Mouse (Mus musculus) urinary bladder, postnatal 10 days (tissue): ENCODE data around the gene Nop9.

Experiments
- DNase-seq: peaks from one replicate; pipeline ENCODE4 v3.0.0; 2022; ENCODE audit warnings: low spot score

Nop9 gene

GRCm38 (mm10) chr14:55769087-55769703 lies 23.7 kb downstream of the Nop9 start:
- DNase-seq = no peak

DNA sequence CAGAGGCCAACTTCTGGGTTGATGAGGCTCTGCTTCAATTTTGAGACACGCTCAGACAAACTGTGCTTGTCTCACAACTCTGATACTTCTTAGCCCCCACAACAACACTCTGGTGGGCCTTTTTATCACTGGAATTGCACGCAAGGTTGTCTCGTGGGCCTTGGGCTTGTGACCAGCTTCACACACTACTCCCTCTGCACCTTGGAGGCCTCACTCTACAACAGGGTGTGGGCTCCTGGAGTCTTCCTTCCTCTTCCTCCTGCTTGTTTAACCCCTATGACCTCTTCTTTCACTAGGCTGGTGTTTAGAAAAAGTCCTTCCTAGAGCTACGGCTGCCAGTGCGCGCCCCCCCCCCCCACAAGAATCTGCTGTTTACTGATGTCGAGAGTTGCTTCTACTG lies 31.2 kb downstream of the Nop9 start:
- DNase-seq = no peak

GRCm38 (mm10) chr14:55777176-55777575 lies 31.7 kb downstream of the Nop9 start:
- no peak for DNase-seq

GRCm38 (mm10) chr14:55777806-55778205 lies 32.3 kb downstream of the Nop9 start:
- DNase-seq = no peak

GRCm38 (mm10) chr14:55778686-55779085 lies 33.2 kb downstream of the Nop9 start:
- no peak for DNase-seq

- DNase-seq = peak; percentile 7
These were observed 34.2 kb downstream of the Nop9 start for GRCm38 (mm10) chr14:55779656-55780055.

DNA sequence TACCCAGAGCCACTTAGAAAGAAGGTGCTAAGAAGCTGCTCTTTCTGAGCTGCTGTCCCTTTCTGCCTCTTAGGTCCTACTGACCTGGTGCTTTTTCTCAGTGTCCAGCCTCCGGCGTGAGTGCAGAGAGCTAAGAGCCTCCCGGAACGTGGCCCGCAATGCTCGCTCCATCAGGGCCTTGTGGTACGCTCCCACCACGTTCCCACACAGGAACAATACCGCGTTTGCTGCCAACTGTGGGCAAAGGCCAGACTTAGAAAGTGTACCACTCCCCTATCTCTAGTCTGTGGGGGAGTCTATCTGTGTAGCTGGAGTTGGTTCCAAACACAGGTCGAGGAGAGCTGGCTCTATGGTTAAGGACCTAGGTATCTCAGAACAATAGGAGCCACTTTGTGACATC lies 35.2 kb downstream of the Nop9 start:
- DNase-seq = no peak

DNA sequence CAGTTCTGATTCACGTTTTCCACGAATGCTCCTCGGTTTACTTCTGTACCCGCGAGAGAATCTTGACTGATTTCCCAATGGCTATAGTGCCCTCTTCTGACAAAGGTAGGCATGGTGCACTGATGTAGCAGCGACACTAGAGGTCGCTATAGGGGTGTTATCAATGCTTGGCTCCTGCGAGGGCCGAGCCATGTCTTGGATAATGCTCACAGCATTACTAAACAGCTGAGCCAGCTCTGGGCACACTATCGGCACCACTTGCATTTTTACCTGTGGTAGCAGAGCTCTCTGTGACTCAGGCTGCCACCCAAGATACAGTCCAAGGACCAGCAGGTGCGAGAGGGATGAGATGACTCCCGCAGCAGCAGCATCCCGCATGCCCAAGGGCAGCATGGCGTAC lies 35.8 kb downstream of the Nop9 start:
- DNase-seq = no peak

DNA sequence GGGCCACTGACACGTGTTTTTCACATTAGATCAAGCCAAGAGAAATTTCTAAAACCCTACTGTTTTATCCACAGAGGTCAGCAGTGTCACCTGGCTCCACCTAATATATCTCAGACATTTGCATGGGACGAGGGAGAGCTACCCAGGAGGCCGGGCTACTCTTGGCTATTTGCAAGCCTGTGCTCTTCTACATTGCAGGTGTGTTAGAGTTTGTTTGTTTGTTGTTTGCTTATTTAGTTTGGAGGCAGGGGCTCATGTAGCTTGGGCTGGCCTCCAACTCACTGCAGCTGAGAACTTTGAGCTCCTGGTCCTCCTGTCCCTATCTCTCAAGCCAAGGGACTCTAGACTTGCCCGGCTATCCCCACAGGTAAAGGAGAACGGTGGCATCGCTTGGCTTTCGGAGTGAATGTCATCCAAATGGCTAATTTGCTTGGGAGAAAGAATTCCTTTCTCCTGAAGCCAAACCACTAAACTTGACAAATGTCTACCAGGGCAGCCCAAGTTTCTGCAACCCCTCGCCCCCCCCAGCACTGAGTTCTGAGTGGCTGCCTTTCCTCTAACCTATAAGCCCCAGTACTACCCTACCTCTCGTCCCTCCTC lies 37.0 kb downstream of the Nop9 start:
- no peak for DNase-seq

- DNase-seq = peak; percentile 9
These were observed 37.9 kb downstream of the Nop9 start for GRCm38 (mm10) chr14:55783171-55783957.

- peak; percentile 8 for DNase-seq
These were observed 38.4 kb downstream of the Nop9 start, which contains the start of gene Adcy4 for GRCm38 (mm10) chr14:55783958-55784235. Gene Adcy4, minus strand, starts transcription at chr14:55784095.

- no peak for DNase-seq
These were observed 39.7 kb downstream of the Nop9 start for GRCm38 (mm10) chr14:55785195-55785594.

DNA sequence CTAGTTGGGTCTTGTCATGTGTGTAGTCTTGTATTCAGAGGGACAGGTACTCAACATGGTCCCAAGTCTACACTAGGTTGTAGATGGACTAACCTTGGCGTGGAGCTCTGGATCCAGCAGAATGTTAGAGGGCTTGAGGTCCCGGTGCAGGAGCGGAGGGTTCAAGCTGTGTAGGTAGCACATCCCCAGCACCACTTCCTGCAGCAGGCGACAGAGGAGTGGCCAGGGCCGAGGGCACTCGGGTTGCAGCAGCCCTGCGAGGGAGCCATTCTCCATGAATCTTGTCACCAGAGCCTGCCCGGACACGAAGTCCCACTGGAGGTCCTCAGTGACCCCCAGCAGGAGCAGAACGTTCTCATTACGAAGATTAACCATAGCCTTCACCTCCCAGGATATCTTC lies 42.2 kb downstream of the Nop9 start:
- DNase-seq = no peak

DNA sequence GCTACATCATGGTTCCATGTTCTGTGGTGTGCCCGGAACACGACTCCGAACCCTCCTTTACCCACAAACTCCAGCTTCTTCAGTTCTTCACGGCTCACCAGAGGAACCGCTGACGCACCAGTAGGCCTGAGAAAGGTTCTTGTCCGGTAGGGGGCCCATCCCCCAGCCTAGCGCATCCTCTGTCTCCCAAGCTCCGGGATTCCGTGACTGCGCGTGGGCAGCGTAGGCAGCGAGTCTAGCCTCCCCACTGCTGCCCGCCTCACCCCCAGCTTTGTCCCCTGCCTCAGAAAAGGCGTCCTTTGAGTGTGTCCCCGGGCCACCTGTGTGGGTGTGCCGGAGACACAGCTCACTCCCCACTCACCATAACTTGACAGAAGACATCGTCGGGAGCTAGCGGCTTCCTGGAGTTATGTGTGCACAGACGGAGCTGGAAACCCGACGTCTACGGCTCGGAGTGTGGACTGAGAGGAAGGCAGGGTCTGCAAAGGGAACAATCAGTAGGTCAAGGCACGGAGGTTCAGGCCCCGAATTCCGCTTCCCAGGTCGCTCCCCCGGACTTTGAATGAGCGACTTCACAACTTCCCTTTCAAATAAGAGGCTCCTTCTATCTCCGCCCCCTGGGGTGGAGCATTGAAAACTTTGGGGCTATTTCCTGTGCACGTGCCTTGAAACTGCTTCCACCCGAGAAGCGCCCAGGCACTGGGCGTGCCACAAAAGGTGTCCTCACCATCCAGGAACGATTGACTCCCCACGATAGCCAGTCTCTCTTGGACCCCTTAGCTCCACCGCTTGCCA lies 43.0 kb downstream of the Nop9 start, which contains the start of gene Ripk3:
Gene Ripk3 (minus strand): TSS at position 610 of the 795 bp plus-strand sequence.
- DNase-seq = no peak

DNA sequence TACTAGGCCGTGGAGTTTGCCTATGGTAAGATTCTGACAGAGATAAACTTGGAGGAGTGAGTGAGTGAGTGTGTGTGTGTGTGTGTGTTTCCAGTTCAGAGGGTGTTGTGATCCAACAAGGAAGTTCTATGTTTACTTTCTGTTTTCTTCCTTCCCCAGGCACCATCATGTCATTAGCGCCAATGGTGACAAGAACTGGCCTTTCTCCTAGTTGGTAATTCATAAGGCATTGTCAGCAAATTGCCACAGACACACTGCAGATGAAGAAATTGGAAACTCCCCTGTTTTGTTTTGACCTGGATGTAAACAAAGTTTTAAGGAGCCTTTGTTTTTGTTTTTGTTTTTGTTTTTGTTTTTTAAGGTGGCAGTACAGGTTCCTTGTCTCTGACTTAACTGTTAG lies 48.0 kb downstream of the Nop9 start:
- DNase-seq = no peak

- DNase-seq = no peak
These were observed 48.5 kb downstream of the Nop9 start for GRCm38 (mm10) chr14:55793946-55794345.

DNA sequence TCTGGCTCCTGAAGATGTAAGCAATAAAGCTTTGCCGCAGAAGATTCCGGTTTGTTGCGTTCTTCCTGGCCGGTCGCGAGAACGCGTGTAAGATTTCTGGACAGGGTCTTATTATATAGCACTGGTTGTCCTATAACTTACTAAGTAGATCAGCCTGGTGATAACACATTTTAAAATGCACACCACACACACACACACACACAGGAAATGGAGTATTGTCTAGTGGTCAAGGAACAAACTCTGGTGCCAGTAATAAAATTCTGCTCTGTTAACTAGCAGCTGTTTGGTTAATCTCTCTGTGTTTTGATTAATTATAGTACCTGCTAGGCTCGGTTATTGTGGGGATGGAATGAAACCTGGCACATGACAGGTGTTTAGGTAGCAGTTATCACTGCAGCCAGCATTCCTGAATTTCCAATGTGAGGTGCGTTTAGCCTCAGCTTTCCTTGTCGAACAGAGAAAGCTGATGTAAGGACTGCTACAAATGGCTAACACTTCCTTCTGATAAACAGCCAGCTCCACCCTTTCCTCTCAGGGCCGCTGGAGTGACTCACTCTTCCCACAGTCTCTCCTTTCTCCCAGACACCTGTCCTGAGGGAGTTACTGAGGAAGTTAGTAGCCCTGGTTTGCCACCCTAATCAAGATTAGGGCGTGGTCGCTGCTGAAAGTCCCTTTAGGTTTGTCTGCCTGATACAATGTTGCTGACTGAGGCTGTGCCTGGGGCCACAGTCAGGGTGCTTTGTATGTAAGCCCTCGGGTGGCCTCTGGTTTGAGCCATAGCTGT lies 50.1 kb downstream of the Nop9 start:
- no peak for DNase-seq
